Mouse (Mus musculus) thymus, adult 2 months (tissue): Measurements from ENCODE around the gene Gpr162.

Experiments
- CTCF ChIP-seq: fragments of 200-500 bp; IDR thresholded peaks from 2 replicates; pipeline ENCODE4 v1.5.1; 2012; ENCODE audit warnings: mild to moderate bottlenecking, control low read depth, low read length, moderate library complexity, borderline replicate concordance; ENCODE audit not compliant: control insufficient read depth, poor library complexity, insufficient read depth; ENCODE audit errors: extremely low read depth
- POLR2A ChIP-seq: fragments of 200-500 bp; IDR thresholded peaks from 2 replicates; pipeline ENCODE4 v1.6.1; 2012; ENCODE audit warnings: mild to moderate bottlenecking, low read length, control low read depth, moderate library complexity; ENCODE audit not compliant: control insufficient read depth, poor library complexity, insufficient read depth; ENCODE audit errors: extremely low read depth

DNA sequence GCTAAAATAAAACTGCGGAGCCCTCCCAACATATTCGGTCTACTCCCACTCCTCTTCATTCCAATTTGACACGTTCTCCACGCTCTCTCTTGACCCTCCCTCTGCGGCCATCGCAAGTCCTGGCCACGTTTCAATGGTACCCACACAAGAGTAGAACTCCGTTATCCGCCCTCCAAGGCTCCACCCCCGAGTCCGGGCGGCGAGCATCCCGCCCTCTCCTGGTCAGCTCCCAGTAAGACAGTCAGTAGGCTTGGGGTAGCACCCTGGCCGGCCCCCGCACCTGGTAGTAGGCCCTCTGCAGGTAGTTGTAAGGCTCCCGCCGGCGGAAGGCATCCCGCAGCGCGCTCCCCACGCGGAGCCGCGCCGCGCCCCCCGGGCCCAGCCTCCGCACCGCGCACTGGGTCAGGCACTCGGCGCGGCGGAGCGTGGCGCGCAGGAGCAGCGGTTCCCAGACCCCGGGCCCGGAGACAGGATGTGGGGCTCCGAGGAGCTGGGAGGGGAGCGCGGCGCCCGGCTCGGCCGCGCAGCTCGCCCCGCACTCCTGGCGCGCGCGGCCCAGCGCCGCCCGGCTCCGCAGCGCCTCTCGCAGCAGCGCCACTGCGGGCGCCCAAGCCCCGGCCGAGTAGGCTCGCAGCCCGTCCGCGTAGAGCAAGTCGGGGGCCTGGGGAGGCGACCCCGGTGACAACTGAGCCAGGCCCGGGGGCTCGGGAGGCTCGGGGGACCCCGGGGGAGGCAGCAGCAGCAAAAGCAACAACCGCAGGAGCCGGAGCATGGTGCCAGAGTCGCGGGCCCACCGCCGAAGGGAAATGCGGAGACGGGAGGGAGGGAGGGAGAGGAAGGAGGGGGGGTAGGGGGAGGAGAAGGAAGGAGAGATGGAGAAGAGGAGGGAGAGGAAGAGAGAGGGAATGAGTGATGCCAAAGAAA, 6.6 kb downstream of the Gpr162 start, which contains the start of gene P3h3:
- peak; percentile 85 for TF ChIP-seq CTCF
- TF ChIP-seq POLR2A: peak; percentile 38; the same call in 1 of the 2 replicates
